In the genomic region with DNA sequence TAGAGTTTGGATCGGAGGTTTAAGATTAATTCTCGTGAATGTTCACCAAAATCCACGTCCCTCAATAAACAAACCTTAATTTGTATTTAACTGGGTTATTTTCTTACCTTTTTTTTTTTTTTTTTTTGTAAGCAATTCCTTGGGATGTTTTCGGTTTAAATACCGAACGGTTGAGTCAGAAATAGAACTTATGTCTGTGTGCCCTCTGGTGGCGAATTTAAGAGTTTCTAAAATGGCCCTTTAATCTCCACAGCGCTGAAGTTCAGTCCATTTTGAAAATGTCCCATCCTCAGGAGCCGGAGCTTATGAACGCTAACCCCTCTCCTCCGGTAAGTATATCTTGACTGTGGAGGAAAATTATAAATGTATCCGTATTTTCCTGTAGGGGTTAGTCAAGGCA, we compare ENCODE assay signal across 7 mouse cellular contexts.
DNase-seq lines count a peak whose midpoint lies in the region; ATAC-seq and TF ChIP-seq lines count a peak whose summit lies in the region.

No protein-coding gene starts in this region.

- H3K9ac ChIP-seq in heart, embryonic 15.5 days, result peak overlapping the region; percentile 43; the same call in 1 of the 2 replicates
- H3K9ac ChIP-seq in lung, postnatal 0 days (replicated peaks; ENCODE audit: low read depth), result peak overlapping the region; percentile 97

- 0 out of 2 replicates have a peak, but pooled peaks cover 5% of the 10 kb centered on the region for H3K27me3 ChIP-seq in heart, embryonic 15.5 days
- no peaks in the 10 kb centered on the region for H3K27me3 ChIP-seq in lung, postnatal 0 days (replicated peaks; ENCODE audit: insufficient read depth, low read length)

- no peaks in the 10 kb centered on the region for H3K36me3 ChIP-seq in heart, embryonic 15.5 days
- peaks cover 27% of the 10 kb centered on the region for H3K36me3 ChIP-seq in lung, postnatal 0 days (ENCODE audit: insufficient read depth, low read length)

- 6% methylated on average over 12 of the region's 12 CpGs for WGBS in heart, embryonic 15.5 days
- 4% methylated on average over 12 of the region's 12 CpGs for WGBS in lung, postnatal 0 days

- peak overlapping the region; percentile 93 for H3K4me2 ChIP-seq in heart, embryonic 15.5 days
- H3K4me2 ChIP-seq in lung, postnatal 0 days (replicated peaks; ENCODE audit: low read depth, low read length), result peak overlapping the region; percentile 92

- H3K4me1 ChIP-seq in heart, embryonic 15.5 days (replicated peaks), result peaks cover 9% of the 10 kb centered on the region
- peaks cover 10% of the 10 kb centered on the region for H3K4me1 ChIP-seq in lung, postnatal 0 days (ENCODE audit: insufficient read depth, low read depth, low read length)

- H3K27ac ChIP-seq in heart, embryonic 15.5 days, result no peak overlapping the region
- H3K27ac ChIP-seq in lung, postnatal 0 days (ENCODE audit: low read length), result peak overlapping the region; percentile 99

- no peaks in the 10 kb centered on the region for H3K9me3 ChIP-seq in heart, embryonic 15.5 days (replicated peaks)
- H3K9me3 ChIP-seq in lung, postnatal 0 days (ENCODE audit: low read length), result no peaks in the 10 kb centered on the region

- ATAC-seq in CD4-positive, CD25-positive, alpha-beta regulatory T cell, adult 4 months, result peak; percentile 46
- no peak for ATAC-seq in heart, embryonic 15.5 days (replicated peaks; ENCODE audit: insufficient number of reproducible peaks, insufficient read depth, low FRiP score, low read depth)
- ATAC-seq in lung, postnatal 0 days, result no peak

- TF ChIP-seq CTCF in lung, postnatal 0 days (IDR thresholded peaks at IDR 0.05), result peak; percentile 69

- 0 out of 2 replicates have a peak, but pooled peaks have one; percentile 27 for TF ChIP-seq EP300 in lung, postnatal 0 days (IDR thresholded peaks at IDR 0.05)

- peak; percentile 70 for DNase-seq in MEL-GATA-1-ER (ENCODE audit: extremely low read depth, low read depth)
- peak; percentile 84 for DNase-seq in embryo, embryonic 10 days (ENCODE audit: low spot score)
- DNase-seq in kidney, postnatal 14 days, result peak; percentile 73
- DNase-seq in lung, postnatal 0 days (ENCODE audit: low spot score), result peak; percentile 93
- DNase-seq in right cerebral cortex, postnatal 14 days, result peak; percentile 21

- peak overlapping the region; percentile 72 for H3K4me3 ChIP-seq in heart, embryonic 15.5 days
- H3K4me3 ChIP-seq in lung, postnatal 0 days (ENCODE audit: low read depth, low read length), result peak overlapping the region; percentile 88

Comparison
In these comparisons a context has a peak if more than half of its experiments do, and no peak if none do; other contexts are left out.
1. DNase-seq: peak in every context shown above with its lines; median percentile 93 in lung, postnatal 0 days; 84 in embryo, embryonic 10 days; 73 in kidney, postnatal 14 days; 70 in MEL-GATA-1-ER; 21 in right cerebral cortex, postnatal 14 days.